Mouse (Mus musculus): ENCODE measurements around the gene Skp2.

DNA sequence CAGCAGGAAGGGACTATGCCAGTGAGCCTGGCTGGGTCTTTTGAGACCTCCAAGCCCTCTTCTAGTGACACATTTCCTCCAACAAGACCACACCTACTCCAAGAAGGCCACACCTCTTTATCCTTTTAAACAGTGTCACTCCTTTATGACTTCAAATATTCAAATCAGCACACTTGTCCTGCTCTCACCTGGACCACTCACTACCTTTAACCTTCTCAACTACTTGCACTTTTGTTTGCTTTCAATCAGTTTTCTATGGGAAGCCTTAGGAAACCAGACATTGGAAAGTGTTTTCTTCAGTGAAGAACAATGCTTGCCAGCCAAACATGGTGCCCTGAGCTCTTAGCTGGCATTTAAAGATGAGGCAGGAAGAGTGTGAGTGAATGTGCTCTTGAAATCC lies at the start of gene Skp2:
- TF ChIP-seq POLR2A (IDR thresholded peaks at IDR 0.05; ENCODE audit: insufficient read depth, low read depth, low read length) (no peak), CTCF (IDR thresholded peaks at IDR 0.05) (no peak)
